Mouse (Mus musculus) C2C12 (cell line): ENCODE results near the gene Gm281.

Source experiments
- CEBPB ChIP-seq: IDR thresholded peaks from one replicate; pipeline ENCODE4 v1.6.1; 2011; ENCODE audit warnings: low read depth, mild to moderate bottlenecking, control low read depth, moderate library complexity
- CTCF ChIP-seq: IDR thresholded peaks from one replicate; pipeline ENCODE4 v1.5.1; 2011; ENCODE audit not compliant: control insufficient read depth, insufficient read depth, insufficient read length
- MAX ChIP-seq: IDR thresholded peaks from one replicate; pipeline ENCODE4 v1.6.1; 2011; ENCODE audit warnings: mild to moderate bottlenecking, control low read depth
- MYOD1 ChIP-seq: IDR thresholded peaks from one replicate; pipeline ENCODE4 v1.6.1; 2011; ENCODE audit warnings: low read depth; ENCODE audit not compliant: control insufficient read depth, insufficient read length
- USF1 ChIP-seq: IDR thresholded peaks from one replicate; pipeline ENCODE4 v1.6.1; 2011; ENCODE audit warnings: low read depth, mild to moderate bottlenecking, control low read depth, moderate library complexity

DNA sequence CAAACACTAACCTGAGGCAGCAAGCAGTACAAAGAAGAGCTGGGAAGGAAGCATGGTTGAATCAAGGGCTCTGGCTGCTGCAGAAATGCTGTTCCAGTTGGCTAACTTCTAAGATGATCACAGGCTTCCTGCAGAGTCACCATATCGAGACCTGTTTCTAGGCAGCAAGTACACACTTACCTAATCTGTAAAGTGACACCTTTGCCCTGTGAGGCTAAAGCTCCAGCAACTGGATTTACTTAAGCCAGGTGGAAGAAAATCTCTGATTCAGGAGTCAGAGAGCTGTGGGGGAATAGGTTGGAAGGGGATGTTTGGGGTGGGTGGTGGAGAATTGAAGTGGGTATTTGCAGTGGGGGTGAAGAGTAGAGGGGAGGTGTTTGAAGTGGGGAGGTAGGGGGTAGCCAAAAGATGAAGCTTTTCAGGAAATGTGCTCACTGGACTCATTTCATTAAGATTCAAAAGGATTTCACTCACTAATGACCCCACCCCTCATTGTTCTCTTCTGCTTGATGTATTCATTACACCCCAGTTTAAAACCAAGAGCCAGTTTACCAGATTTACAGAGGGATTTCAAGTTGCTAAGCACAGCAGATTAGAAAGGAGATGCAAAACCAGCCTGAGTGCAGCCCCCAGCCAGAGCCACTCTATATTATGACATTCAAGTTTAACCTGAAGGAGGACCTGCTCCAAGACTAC lies at the start of gene Gm281:
- TF ChIP-seq CTCF (no peak), CEBPB (no peak), USF1 (no peak), MAX (no peak), MYOD1 (no peak)
